Mouse (Mus musculus): ENCODE data around the gene Slc7a12.

Gene Slc7a12

GRCm38 (mm10) chr3:14480397-14480796 is at the start of gene Slc7a12:
Gene Slc7a12 (plus strand): TSS chr3:14480697.
- no peak for DNase-seq

DNA sequence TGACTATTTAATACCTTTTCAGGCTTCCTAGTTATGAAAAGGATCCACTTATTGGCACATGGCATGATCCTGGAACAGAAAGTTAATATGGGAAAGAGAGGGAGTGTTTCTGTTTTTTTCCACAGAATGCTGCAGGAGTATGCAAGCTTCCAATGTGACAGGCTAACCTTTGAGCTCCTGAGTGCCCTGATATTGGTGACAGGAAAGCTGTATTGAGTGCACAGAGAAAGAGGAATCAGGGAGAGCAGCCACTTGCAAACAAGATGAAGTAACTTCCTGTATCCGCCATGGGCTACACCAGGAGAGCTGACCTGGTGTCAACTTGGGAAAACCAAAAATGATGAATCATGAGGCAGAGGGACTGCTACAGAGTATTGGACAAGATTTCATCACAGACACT is 48.1 kb upstream of the Slc7a12 start:
- DNase-seq: no peak

GRCm38 (mm10) chr3:14446015-14446414 is 34.5 kb upstream of the Slc7a12 start:
- DNase-seq: no peak

DNA sequence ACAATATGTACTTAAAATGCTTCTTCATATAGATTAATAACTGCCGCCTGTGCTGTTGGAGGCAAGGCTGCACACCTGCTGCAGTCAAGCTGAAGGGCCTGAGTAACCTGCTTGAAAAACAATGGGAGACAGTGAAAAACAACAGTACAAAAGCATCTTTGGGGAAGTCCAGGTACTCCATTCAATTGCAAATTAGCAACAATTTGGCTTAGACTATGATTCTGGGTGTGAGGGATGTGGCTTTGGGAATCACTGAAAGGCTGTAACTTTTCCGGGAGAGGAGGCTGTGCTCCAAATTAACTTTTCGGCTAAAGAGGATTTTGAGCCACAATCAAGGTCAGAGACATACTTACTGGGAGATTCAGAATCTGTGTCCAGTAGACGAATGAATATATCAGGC is 33.8 kb upstream of the Slc7a12 start:
- no peak for DNase-seq
